Mouse (Mus musculus): ENCODE results near the gene Arpp21. TPM values are rescaled to one million over a fixed set of nuclear protein-coding genes. Genes with fewer than 3 reads are reported as not detected.
A peak's percentile ranks its signal among the peaks of the same experiment; 100 is the strongest.

Arpp21 gene
- 0.54 TPM in 1 of 2 replicates, not detected in the other for total RNA-seq (2014; fragmentation: Nextera tagmentation)
- total RNA-seq (2017), result 0.05 and 0.09 TPM in 2 replicates

- no peak for ATAC-seq (replicated peaks; ENCODE audit: poor library complexity, severe bottlenecking)
These were observed at the start of gene Arpp21 for GRCm38 (mm10) chr9:112235696-112236397. Arpp21 (minus strand) TSS chr9:112235938.

DNA sequence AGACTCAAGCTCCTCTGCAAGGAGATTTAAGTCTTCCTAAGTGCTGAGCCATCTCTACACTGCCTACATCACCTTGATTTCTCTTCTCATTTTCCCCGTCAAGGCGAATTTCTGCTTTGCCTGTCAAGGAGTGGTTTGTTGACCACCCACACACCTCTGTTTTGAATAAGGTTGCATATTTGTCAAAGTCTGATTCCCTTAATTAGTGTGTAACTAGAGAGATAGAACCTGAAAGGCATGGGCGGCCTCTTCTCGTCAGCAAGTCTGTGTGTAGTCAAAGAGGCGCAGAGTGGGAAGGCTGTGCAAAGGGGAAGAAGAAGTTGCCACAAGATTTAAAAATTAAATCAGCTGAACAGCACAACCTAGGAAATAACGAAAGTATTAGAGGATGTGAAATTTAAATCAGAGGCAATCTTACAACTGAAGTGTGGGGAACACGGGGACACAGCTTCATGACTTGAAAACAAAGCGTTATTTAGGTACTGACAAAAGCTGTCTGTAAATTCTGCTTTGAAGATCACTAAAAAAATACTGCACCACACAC, 36.8 kb upstream of the Arpp21 start:
- peak; percentile 69 for ATAC-seq (replicated peaks; ENCODE audit: poor library complexity, severe bottlenecking)

DNA sequence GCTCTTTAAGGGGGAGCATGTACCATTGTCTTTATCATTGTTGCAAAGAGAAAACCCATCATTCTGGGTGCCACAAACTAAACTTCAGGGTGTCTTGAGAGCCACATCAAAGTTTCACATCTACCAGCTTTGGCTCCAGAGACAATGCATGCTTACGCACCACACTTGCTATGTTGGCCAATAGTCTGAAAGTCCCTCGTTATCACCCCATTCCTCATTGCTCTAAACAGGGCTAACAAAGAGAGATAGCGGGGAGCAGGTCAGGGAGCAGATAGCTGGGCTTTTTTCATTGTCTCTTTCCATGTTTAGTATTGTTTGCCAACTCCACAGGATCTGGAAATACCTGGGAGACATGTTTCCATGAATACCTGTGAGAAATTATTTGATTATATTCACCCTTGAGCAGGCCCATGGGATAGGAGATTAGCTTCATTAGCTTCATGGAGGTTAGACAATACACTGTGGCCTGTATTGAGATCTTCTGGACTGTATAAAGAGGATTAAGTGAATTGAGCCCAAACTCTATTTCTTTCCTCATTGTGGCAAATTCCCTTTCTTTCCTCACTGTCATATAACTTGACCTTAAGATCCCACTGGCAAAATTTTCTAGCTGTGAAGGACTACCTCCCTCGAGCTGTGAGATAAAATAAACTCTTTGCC, 29.4 kb upstream of the Arpp21 start:
- no peak for ATAC-seq (replicated peaks; ENCODE audit: poor library complexity, severe bottlenecking)

GRCm38 (mm10) chr9:112261986-112262901, 26.5 kb upstream of the Arpp21 start:
- no peak for ATAC-seq (replicated peaks; ENCODE audit: poor library complexity, severe bottlenecking)

- ATAC-seq (replicated peaks; ENCODE audit: poor library complexity, severe bottlenecking), result no peak
These were observed 25.8 kb upstream of the Arpp21 start for GRCm38 (mm10) chr9:112261556-112261955.

DNA sequence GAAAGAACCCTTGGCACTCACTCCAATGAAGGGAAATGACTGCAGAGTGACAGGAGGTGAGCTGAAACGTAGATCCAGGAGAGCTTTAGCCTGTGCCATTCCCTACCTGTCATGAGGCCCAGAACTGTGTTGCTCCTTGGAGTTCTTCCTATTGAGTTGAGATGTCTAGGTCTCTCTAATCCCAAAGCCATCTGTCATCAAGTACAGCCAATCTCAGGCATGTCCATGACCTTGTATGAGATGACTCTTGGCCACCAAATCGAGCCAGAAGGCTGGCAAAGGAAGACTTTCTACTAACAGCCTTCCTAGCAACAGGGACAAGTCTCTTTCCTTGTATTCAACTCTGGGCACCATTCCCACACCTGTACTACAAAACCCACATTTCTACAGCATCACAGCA, 25.0 kb upstream of the Arpp21 start:
- no peak for ATAC-seq (replicated peaks; ENCODE audit: poor library complexity, severe bottlenecking)

- ATAC-seq (replicated peaks; ENCODE audit: poor library complexity, severe bottlenecking), result no peak
These were observed 22.8 kb upstream of the Arpp21 start for GRCm38 (mm10) chr9:112258560-112258959.

- ATAC-seq (replicated peaks; ENCODE audit: poor library complexity, severe bottlenecking), result no peak
These were observed 20.2 kb upstream of the Arpp21 start for GRCm38 (mm10) chr9:112255971-112256370.

DNA sequence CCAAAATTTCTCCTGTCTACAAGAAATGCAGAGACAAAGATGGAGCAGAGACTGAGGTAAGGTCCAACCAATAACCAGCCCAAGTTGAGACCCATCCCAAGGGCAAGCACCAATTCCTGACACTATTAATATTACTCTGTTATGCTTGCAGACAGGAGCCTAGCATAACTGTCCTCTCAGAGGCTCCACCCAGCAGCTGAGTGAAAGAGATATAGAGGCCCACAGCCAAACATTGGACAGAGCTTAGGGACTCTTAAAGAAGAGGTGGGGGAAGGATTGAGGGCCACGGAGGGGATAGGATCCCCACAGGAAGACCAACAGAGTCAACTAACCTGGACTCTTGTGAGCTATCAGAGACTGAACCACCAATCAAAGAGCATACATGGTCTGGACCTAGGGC, 18.0 kb upstream of the Arpp21 start:
- no peak for ATAC-seq (replicated peaks; ENCODE audit: poor library complexity, severe bottlenecking)

GRCm38 (mm10) chr9:112251857-112252256, 16.1 kb upstream of the Arpp21 start:
- no peak for ATAC-seq (replicated peaks; ENCODE audit: poor library complexity, severe bottlenecking)

DNA sequence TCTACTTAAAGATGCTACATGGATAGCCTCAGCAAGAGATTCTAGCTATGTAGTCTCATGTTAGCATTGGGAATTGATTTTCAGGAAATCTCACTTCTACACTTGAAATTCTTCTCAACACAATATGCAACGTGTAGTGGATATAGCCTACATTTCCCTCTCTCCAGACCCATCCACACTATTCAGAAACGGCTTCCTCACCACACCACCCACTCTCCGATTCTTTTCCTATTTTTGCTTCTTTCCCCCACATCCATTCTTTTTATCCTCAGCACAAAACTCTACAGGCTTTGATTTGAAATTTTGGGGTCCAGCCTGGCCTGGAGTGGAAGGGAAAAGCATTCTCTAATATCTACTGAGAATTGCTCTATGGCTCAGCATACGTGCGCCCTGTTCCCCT, 15.6 kb upstream of the Arpp21 start:
- no peak for ATAC-seq (replicated peaks; ENCODE audit: poor library complexity, severe bottlenecking)

GRCm38 (mm10) chr9:112249753-112250152, 14.0 kb upstream of the Arpp21 start:
- no peak for ATAC-seq (replicated peaks; ENCODE audit: poor library complexity, severe bottlenecking)

DNA sequence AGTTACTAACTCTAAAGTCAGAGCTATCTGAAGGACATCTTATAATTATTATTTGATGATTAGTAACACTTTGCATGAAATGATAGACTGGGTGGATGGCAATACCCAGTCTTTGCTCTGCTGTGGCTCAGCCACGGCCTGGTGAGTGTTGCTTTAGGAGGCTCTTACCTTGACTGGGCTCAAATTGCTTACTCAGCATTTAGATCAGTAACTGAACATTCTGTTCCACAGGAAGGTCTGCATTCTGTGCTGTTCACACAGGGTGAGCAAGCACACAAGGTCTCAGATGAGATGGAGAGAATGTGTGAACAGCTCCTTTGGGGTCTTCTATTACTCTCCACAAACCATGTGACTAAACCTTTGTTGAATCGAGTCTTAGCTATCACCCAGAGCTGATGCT, 11.4 kb upstream of the Arpp21 start:
- no peak for ATAC-seq (replicated peaks; ENCODE audit: poor library complexity, severe bottlenecking)

DNA sequence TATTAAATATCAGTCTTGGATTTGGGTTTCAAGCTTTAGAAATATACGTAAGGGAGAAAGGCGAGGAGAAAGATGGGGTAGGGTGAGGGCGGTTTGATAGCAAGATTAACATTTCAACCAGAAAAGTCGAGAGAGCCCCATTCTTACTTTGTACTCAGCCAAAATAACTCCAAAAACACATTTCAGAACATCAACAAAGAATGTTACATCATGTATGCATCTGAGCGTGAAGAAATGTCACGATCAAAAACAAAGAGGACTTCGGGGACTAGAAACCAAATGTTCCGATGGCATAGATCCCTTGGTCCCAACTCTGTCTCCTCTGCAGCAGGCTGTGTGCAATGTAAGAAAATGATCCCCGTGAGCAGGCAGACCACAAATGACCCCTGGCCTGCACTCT, 2.4 kb upstream of the Arpp21 start:
- no peak for ATAC-seq (replicated peaks; ENCODE audit: poor library complexity, severe bottlenecking)

DNA sequence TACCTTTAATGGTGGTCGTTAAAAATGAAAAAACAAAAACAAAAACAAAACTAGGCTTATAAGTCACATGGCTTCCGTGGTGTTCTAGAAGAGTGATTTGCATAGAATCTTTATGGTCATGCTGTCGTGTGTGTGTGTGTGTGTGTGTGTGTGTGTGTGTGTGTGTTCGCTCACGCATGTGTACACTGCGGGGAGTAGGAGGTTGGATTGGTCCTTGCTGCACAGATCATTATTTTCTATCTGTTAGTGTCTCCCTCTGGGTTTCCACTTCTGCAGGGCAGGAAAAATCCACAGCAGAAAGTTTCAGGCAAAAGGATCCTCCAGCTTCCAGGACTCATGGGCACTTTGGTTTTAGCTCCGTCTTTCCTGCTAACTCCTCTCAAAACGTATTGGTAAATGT, 813 bp upstream of the Arpp21 start:
- ATAC-seq (replicated peaks; ENCODE audit: poor library complexity, severe bottlenecking), result no peak

- peak; percentile 66 for ATAC-seq (replicated peaks; ENCODE audit: poor library complexity, severe bottlenecking)
These were observed 570 bp downstream of the Arpp21 start for GRCm38 (mm10) chr9:112235041-112235695.

DNA sequence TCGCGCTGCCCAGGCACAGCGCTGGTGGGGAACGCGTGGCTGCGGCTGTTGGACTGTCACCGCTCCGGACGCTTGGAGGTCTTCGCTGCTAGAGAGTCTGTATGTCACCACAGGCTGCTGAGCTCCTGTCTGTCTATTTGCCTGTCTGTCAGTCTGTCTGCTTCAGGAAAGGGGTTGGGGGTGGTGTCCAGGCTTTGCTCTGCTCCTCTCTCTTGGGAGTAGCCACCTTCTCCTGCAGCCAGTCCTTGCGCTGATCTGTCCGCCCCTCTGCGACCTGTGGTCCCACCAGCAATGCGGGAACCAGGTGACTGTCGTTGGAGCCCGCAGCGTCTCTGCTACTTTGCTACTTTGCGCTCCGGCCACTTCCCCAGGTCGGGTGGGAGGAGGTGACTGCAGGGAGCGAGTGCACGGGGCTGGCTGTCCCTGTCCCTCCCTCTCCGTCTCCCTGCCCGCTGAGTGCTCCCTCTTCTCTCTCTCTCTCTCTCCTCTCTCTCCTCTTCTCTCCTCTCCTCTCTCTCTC, 1.2 kb downstream of the Arpp21 start:
- ATAC-seq (replicated peaks; ENCODE audit: poor library complexity, severe bottlenecking), result peak; percentile 77

GRCm38 (mm10) chr9:112233822-112234504, 1.8 kb downstream of the Arpp21 start:
- ATAC-seq (replicated peaks; ENCODE audit: poor library complexity, severe bottlenecking), result no peak

DNA sequence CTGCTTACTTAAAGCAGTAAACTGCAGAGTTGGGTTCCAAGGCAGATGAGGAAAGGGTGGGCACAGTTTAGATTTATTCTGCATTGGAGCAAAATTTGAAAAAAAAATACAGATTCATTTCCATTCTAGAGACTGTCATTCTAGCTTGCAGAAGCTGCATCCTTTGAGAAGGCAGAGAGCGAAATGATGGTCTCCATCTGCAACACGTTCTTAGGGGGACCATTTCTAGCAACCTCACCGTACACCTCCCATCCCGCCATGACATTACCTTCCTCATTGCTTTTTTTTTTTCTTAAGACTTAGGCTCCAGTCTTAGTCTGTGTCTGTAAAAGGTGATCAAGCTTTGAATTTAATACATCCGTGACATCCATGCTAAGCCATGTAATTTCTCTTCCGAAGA, 2.4 kb downstream of the Arpp21 start:
- no peak for ATAC-seq (replicated peaks; ENCODE audit: poor library complexity, severe bottlenecking)

Measured in granulocyte monocyte progenitor cell, adult 5-6 weeks (primary cell).